Mouse (Mus musculus) MEL (cell line): ENCODE measurements around the gene Upf1. TPM values are rescaled to one million over a fixed set of nuclear protein-coding genes. Genes with fewer than 3 reads are reported as not detected.
A peak's percentile ranks its signal among the peaks of the same experiment; 100 is the strongest.

Experiments
- DNase-seq: peaks from one replicate; pipeline ENCODE4 v3.0.0; 2011; ENCODE audit warnings: low read depth, low spot score
- H3K27ac ChIP-seq: 2 replicates; pipeline ENCODE4 v1.5.1; 2012; ENCODE audit warnings: low read depth, mild to moderate bottlenecking, control low read depth, low read length, moderate library complexity; ENCODE audit not compliant: control insufficient read depth
- H3K27me3 ChIP-seq, 2 experiments: fragments of 150-350 bp in 1 of 2; sonication (generic) in 1 of 2; 2 replicates each; pipeline ENCODE4 v1.6.1; 2012; ENCODE audit warnings: low read length in 2 of 2, mild to moderate bottlenecking in 2 of 2, improper control_type of control experiment in 1 of 2, moderate library complexity in 1 of 2; ENCODE audit not compliant: insufficient read depth in 2 of 2, control insufficient read depth in 1 of 2
- H3K36me3 ChIP-seq, 2 experiments: 2 replicates each; pipeline ENCODE4 v1.6.1; 2012 to 2014; ENCODE audit warnings: low read length in 2 of 2, improper control_type of control experiment in 1 of 2, inconsistent platforms in 1 of 2, mild to moderate bottlenecking in 1 of 2; ENCODE audit not compliant: insufficient read depth in 2 of 2, control insufficient read depth in 1 of 2
- H3K4me1 ChIP-seq, 2 experiments: fragments of 150-350 bp in 1 of 2; sonication (generic) in 1 of 2; 2 replicates each; pipeline ENCODE4 v1.6.1; 2012; ENCODE audit warnings: low read length in 2 of 2, improper control_type of control experiment in 1 of 2, mild to moderate bottlenecking in 1 of 2; ENCODE audit not compliant: insufficient read depth in 2 of 2, control insufficient read depth in 1 of 2
- H3K4me3 ChIP-seq, 2 experiments: fragments of 150-350 bp in 1 of 2; sonication (generic) in 1 of 2; 2 replicates each; pipeline ENCODE4 v1.5.1; 2012; ENCODE audit warnings: low read depth in 2 of 2, low read length in 2 of 2, mild to moderate bottlenecking in 2 of 2, moderate library complexity in 2 of 2, control low read depth in 1 of 2, improper control_type of control experiment in 1 of 2; ENCODE audit not compliant: control insufficient read depth in 1 of 2, insufficient read depth in 1 of 2
- H3K79me2 ChIP-seq: 2 replicates; pipeline ENCODE4 v1.6.1; 2012; ENCODE audit warnings: mild to moderate bottlenecking, low read length, moderate library complexity; ENCODE audit not compliant: control insufficient read depth, poor library complexity, insufficient read depth
- H3K9ac ChIP-seq: 2 replicates; pipeline ENCODE4 v1.6.1; 2012; ENCODE audit warnings: low read depth, mild to moderate bottlenecking, control low read depth, low read length, moderate library complexity; ENCODE audit not compliant: control insufficient read depth, poor library complexity, severe bottlenecking
- H3K9me3 ChIP-seq: fragments of 150-350 bp; sonication (generic); replicated peaks from 2 replicates; pipeline ENCODE4 v1.6.1; 2012; ENCODE audit warnings: mild to moderate bottlenecking, low read length, improper control_type of control experiment, moderate library complexity; ENCODE audit not compliant: insufficient read depth
- BHLHE40 ChIP-seq: IDR thresholded peaks from 2 replicates; pipeline ENCODE4 v1.6.1; 2012; ENCODE audit warnings: low read depth, mild to moderate bottlenecking, inconsistent platforms, low read length, improper control_type of control experiment, borderline replicate concordance
- CHD1 ChIP-seq: IDR thresholded peaks from 2 replicates; pipeline ENCODE4 v1.6.1; 2012; ENCODE audit warnings: low read depth, mild to moderate bottlenecking, inconsistent platforms, low read length, improper control_type of control experiment
- CHD2 ChIP-seq: IDR thresholded peaks from 2 replicates; pipeline ENCODE4 v1.6.1; 2011; ENCODE audit warnings: low read length, improper control_type of control experiment
- CTCF ChIP-seq, 3 experiments: IDR thresholded peaks in 2 of 3; conservative IDR thresholded peaks in 1 of 3; 2 replicates each; pipeline ENCODE4 v1.5.1; 2011 to 2012; ENCODE audit warnings: low read length in 3 of 3, low read depth in 2 of 3, mild to moderate bottlenecking in 2 of 3, improper control_type of control experiment in 1 of 3, inconsistent platforms in 1 of 3, mixed read lengths in 1 of 3, moderate library complexity in 1 of 3; ENCODE audit not compliant: control insufficient read depth in 1 of 3, insufficient read depth in 1 of 3, poor library complexity in 1 of 3, severe bottlenecking in 1 of 3
- ELF1 ChIP-seq: IDR thresholded peaks from 2 replicates; pipeline ENCODE4 v1.6.1; 2014; ENCODE audit warnings: low read depth, mild to moderate bottlenecking, inconsistent platforms, low read length, improper control_type of control experiment, moderate library complexity
- EP300 ChIP-seq, 2 experiments: IDR thresholded peaks; 2 replicates each; pipeline ENCODE4 v1.6.1; 2011; ENCODE audit warnings: improper control_type of control experiment in 2 of 2, low read length in 2 of 2, low read depth in 1 of 2, mild to moderate bottlenecking in 1 of 2
- ETS1 ChIP-seq: IDR thresholded peaks from 2 replicates; pipeline ENCODE4 v1.6.1; 2012; ENCODE audit warnings: low read depth, mild to moderate bottlenecking, inconsistent platforms, low read length, improper control_type of control experiment, moderate library complexity
- GABPA ChIP-seq: IDR thresholded peaks from 2 replicates; pipeline ENCODE4 v1.6.1; 2012; ENCODE audit warnings: low read depth, mild to moderate bottlenecking, inconsistent platforms, low read length, improper control_type of control experiment, moderate library complexity
- GATA1 ChIP-seq: IDR thresholded peaks from 2 replicates; pipeline ENCODE4 v1.6.1; 2011; ENCODE audit warnings: low read depth, low read length, improper control_type of control experiment
- HCFC1 ChIP-seq: IDR thresholded peaks from 2 replicates; pipeline ENCODE4 v1.6.1; 2012; ENCODE audit warnings: low read depth, mild to moderate bottlenecking, inconsistent platforms, low read length, improper control_type of control experiment, moderate library complexity
- JUND ChIP-seq: IDR thresholded peaks from 2 replicates; pipeline ENCODE4 v1.6.1; 2011; ENCODE audit warnings: low read depth, mild to moderate bottlenecking, improper control_type of control experiment, low read length
- KAT2A ChIP-seq: conservative IDR thresholded peaks from 2 replicates; pipeline ENCODE4 v1.6.1; 2012; ENCODE audit warnings: low read depth, low read length, improper control_type of control experiment, inconsistent platforms
- MAFK ChIP-seq: IDR thresholded peaks from 2 replicates; pipeline ENCODE4 v1.6.1; 2011; ENCODE audit warnings: low read depth, mild to moderate bottlenecking, low read length, improper control_type of control experiment, borderline replicate concordance
- MAX ChIP-seq: IDR thresholded peaks from 2 replicates; pipeline ENCODE4 v1.6.1; 2011; ENCODE audit warnings: low read length, improper control_type of control experiment
- MAZ ChIP-seq: IDR thresholded peaks from 2 replicates; pipeline ENCODE4 v1.6.1; 2012; ENCODE audit warnings: low read depth, mild to moderate bottlenecking, inconsistent platforms, low read length, improper control_type of control experiment
- MEF2A ChIP-seq: IDR thresholded peaks from 2 replicates; pipeline ENCODE4 v1.6.1; 2014; ENCODE audit warnings: low read depth, mild to moderate bottlenecking, inconsistent platforms, low read length, improper control_type of control experiment; ENCODE audit not compliant: poor library complexity, insufficient replicate concordance, severe bottlenecking; ENCODE audit errors: extremely low read depth
- MXI1 ChIP-seq: IDR thresholded peaks from 2 replicates; pipeline ENCODE4 v1.6.1; 2011; ENCODE audit warnings: mild to moderate bottlenecking, low read depth, low read length, improper control_type of control experiment
- MYB ChIP-seq: IDR thresholded peaks from 2 replicates; pipeline ENCODE4 v1.6.1; 2011; ENCODE audit warnings: mild to moderate bottlenecking, low read depth, low read length, improper control_type of control experiment
- MYC ChIP-seq: IDR thresholded peaks from 2 replicates; pipeline ENCODE4 v1.6.1; 2011; ENCODE audit warnings: low read depth, mild to moderate bottlenecking, low read length, improper control_type of control experiment, moderate library complexity
- NELFE ChIP-seq: IDR thresholded peaks from 2 replicates; pipeline ENCODE4 v1.6.1; 2011; ENCODE audit warnings: low read depth, low read length, improper control_type of control experiment
- NRF1 ChIP-seq: IDR thresholded peaks from 2 replicates; pipeline ENCODE4 v1.6.1; 2014; ENCODE audit warnings: low read depth, mild to moderate bottlenecking, inconsistent platforms, low read length, improper control_type of control experiment, moderate library complexity; ENCODE audit not compliant: poor library complexity, insufficient read depth, severe bottlenecking
- POLR2A ChIP-seq, 2 experiments: IDR thresholded peaks; 2 replicates each; pipeline ENCODE4 v1.6.1; 2011 to 2012; ENCODE audit warnings: low read length in 2 of 2, mild to moderate bottlenecking in 2 of 2, control low read depth in 1 of 2, improper control_type of control experiment in 1 of 2, low read depth in 1 of 2, moderate library complexity in 1 of 2; ENCODE audit not compliant: control insufficient read depth in 1 of 2, insufficient read depth in 1 of 2, poor library complexity in 1 of 2
- POLR2AphosphoS2 ChIP-seq: IDR thresholded peaks from 2 replicates; pipeline ENCODE4 v1.6.1; 2011; ENCODE audit warnings: low read length, improper control_type of control experiment
- POLR2AphosphoS5 ChIP-seq: IDR thresholded peaks from 2 replicates; pipeline ENCODE4 v1.6.1; 2012; ENCODE audit warnings: low read depth, borderline replicate concordance, mild to moderate bottlenecking, inconsistent platforms, low read length, moderate library complexity, mixed read lengths
- RAD21 ChIP-seq: IDR thresholded peaks from 2 replicates; pipeline ENCODE4 v1.6.1; 2011; ENCODE audit warnings: mild to moderate bottlenecking, low read depth, low read length, improper control_type of control experiment
- SIN3A ChIP-seq: IDR thresholded peaks from 2 replicates; pipeline ENCODE4 v1.6.1; 2012; ENCODE audit warnings: low read length, improper control_type of control experiment, inconsistent platforms
- SMC3 ChIP-seq: IDR thresholded peaks from 2 replicates; pipeline ENCODE4 v1.6.1; 2011; ENCODE audit warnings: low read depth, low read length, improper control_type of control experiment
- TAL1 ChIP-seq: IDR thresholded peaks from 2 replicates; pipeline ENCODE4 v1.6.1; 2012; ENCODE audit warnings: mild to moderate bottlenecking, inconsistent platforms, low read length, moderate library complexity, mixed read lengths
- TBP ChIP-seq: IDR thresholded peaks from 2 replicates; pipeline ENCODE4 v1.8.0; 2011; ENCODE audit warnings: low read depth, low read length, improper control_type of control experiment
- TCF12 ChIP-seq: IDR thresholded peaks from 2 replicates; pipeline ENCODE4 v1.6.1; 2014; ENCODE audit warnings: low read depth, mild to moderate bottlenecking, inconsistent platforms, low read length, improper control_type of control experiment, moderate library complexity
- UBTF ChIP-seq: IDR thresholded peaks from 2 replicates; pipeline ENCODE4 v1.6.1; 2012; ENCODE audit warnings: low read depth, mild to moderate bottlenecking, inconsistent platforms, low read length, improper control_type of control experiment, moderate library complexity, borderline replicate concordance; ENCODE audit not compliant: insufficient read depth
- USF1 ChIP-seq: IDR thresholded peaks from 2 replicates; pipeline ENCODE4 v1.6.1; 2014; ENCODE audit warnings: low read depth, mild to moderate bottlenecking, inconsistent platforms, low read length, improper control_type of control experiment, moderate library complexity
- USF2 ChIP-seq, 2 experiments: IDR thresholded peaks; 2 replicates each; pipeline ENCODE4 v1.6.1; 2011 to 2012; ENCODE audit warnings: improper control_type of control experiment in 2 of 2, low read length in 2 of 2, borderline replicate concordance in 1 of 2, inconsistent platforms in 1 of 2, low read depth in 1 of 2, mild to moderate bottlenecking in 1 of 2; ENCODE audit not compliant: insufficient read depth in 1 of 2
- ZC3H11A ChIP-seq: IDR thresholded peaks from 2 replicates; pipeline ENCODE4 v1.6.1; 2012; ENCODE audit warnings: low read depth, mild to moderate bottlenecking, inconsistent platforms, low read length, improper control_type of control experiment
- ZMIZ1 ChIP-seq: IDR thresholded peaks from 2 replicates; pipeline ENCODE4 v1.6.1; 2012; ENCODE audit warnings: low read depth, mild to moderate bottlenecking, inconsistent platforms, low read length, improper control_type of control experiment, moderate library complexity
- ZNF384 ChIP-seq: IDR thresholded peaks from 2 replicates; pipeline ENCODE4 v1.6.1; 2012; ENCODE audit warnings: low read depth, mild to moderate bottlenecking, inconsistent platforms, low read length, improper control_type of control experiment
- polyA plus RNA-seq, 2 experiments: library from polyadenylated mRNA; stranded (reverse) in 1 of 2; unstranded in 1 of 2; fragments of >175 nt in 1 of 2; fragments of >200 nt in 1 of 2; gene quantifications; 2 replicates each; pipeline versions ENCODE4 v1.2.1 to v1.2.4; 2012; ENCODE audit warnings: low replicate concordance in 2 of 2, low read depth in 1 of 2; ENCODE audit not compliant: insufficient read length in 2 of 2, insufficient read depth in 1 of 2, missing spikeins in 1 of 2
- total RNA-seq: library from RNA; depleted of rRNA; stranded (reverse); fragments of 300-350 nt; gene quantifications from 2 replicates; pipeline ENCODE4 v1.2.3, GENCODE M21; 2012; rRNA removed

The Upf1 gene
- 55.4 and 56.3 TPM in 2 replicates for total RNA-seq
- polyA plus RNA-seq = 100 to 1,000 TPM in 1 of 2 experiments, 10 to 100 TPM in 1; 89.5 to 289 TPM

GRCm38 (mm10) chr8:70353194-70353817 is at the start of gene Upf1:
TSS of gene Upf1 (minus strand) at chr8:70353278.
- Histone ChIP-seq H3K27me3 (no peaks in the 10 kb centered on the region), H3K4me1 (peaks cover 11 to 33% of the 10 kb centered on the region in 2 experiments), H3K4me3 (peak within 1 kb of the TSS; percentile 94 to 96), H3K79me2 (peaks cover 48% of the 10 kb centered on the region), H3K36me3 (peaks cover 6 to 38% of the 10 kb centered on the region in 2 experiments), H3K9ac (peak within 1 kb of the TSS; percentile 98), H3K27ac (peak within 1 kb of the TSS; percentile 84), H3K9me3 (no peaks in the 10 kb centered on the region)
- peak; percentile 99 for DNase-seq
- TF ChIP-seq GABPA (no peak), MAX (0 out of 2 replicates have a peak, but pooled peaks have one; percentile 15), ZMIZ1 (peak; percentile 84), TAL1 (no peak), SIN3A (peak; percentile 66), TCF12 (peak; percentile 65), MYC (no peak), POLR2AphosphoS2 (peak; percentile 96), ELF1 (peak; percentile 86), HCFC1 (peak; percentile 79), CTCF (IDR thresholded peaks at IDR 0.05 in 2 of 3, conservative IDR thresholded peaks at IDR 0.05 in 1 of 3; ENCODE audit: control insufficient read depth in 1 of 3, insufficient read depth in 1 of 3, low read depth in 2 of 3, low read length in 3 of 3, poor library complexity in 1 of 3, severe bottlenecking in 1 of 3) (no peak), MXI1 (peak; percentile 69), ETS1 (no peak), EP300 (IDR thresholded peaks at IDR 0.05; ENCODE audit: low read depth in 1 of 2, low read length in 2 of 2) (peak in 1 of 2 experiments; percentile 55; a peak in 2 of 4 replicates), JUND (no peak), MEF2A (no peak), BHLHE40 (no peak), CHD2 (no peak), MAFK (no peak), ZNF384 (no peak), UBTF (no peak; the same call in 1 of the 2 replicates), USF2 (IDR thresholded peaks at IDR 0.05; ENCODE audit: borderline replicate concordance in 1 of 2, insufficient read depth in 1 of 2, low read depth in 1 of 2, low read length in 2 of 2) (no peak), NRF1 (peak; percentile 91), KAT2A (no peak; the same call in 1 of the 2 replicates), MAZ (peak; percentile 63; the same call in 1 of the 2 replicates), ZC3H11A (no peak), MYB (peak; percentile 83), CHD1 (no peak), USF1 (0 out of 2 replicates have a peak, but pooled peaks have one; percentile 4), TBP (peak; percentile 60), POLR2AphosphoS5 (no peak), GATA1 (no peak), RAD21 (no peak), POLR2A (IDR thresholded peaks at IDR 0.05; ENCODE audit: control insufficient read depth in 1 of 2, insufficient read depth in 1 of 2, low read depth in 1 of 2, low read length in 2 of 2, poor library complexity in 1 of 2) (peak; percentile 16 to 97), NELFE (peak; percentile 94), SMC3 (no peak)
